Mouse (Mus musculus): ENCODE data around the gene Zbed3. TPM values are rescaled to one million over a fixed set of nuclear protein-coding genes. Genes with fewer than 3 reads are reported as not detected.
"Not testable (repeated sequence)": the region's sequence is repeated elsewhere in the genome, so short reads cannot be mapped to it uniquely, and the experiment has no call there.

Gene Zbed3
- total RNA-seq, 2 experiments from 2014 or later: 21.4 to 29.3 TPM

GRCm38 (mm10) chr13:95330507-95330906 lies 7.1 kb downstream of the Zbed3 start:
- DNase-seq (ENCODE audit: low spot score in 2 of 2): no peak

- DNase-seq (ENCODE audit: low spot score in 2 of 2): no peak
Observed at GRCm38 (mm10) chr13:95332086-95332899, 8.9 kb downstream of the Zbed3 start.

GRCm38 (mm10) chr13:95336122-95336677 lies 12.8 kb downstream of the Zbed3 start:
- no peak for DNase-seq (ENCODE audit: low spot score in 2 of 2)

GRCm38 (mm10) chr13:95343470-95343869 lies 20.1 kb downstream of the Zbed3 start:
- DNase-seq (ENCODE audit: low spot score in 2 of 2): no peak

- no peak for DNase-seq (ENCODE audit: low spot score in 2 of 2)
Observed at GRCm38 (mm10) chr13:95345869-95346268, 22.5 kb downstream of the Zbed3 start.

GRCm38 (mm10) chr13:95347018-95347696 lies 23.7 kb downstream of the Zbed3 start:
- peak; percentile 72 to 76 for DNase-seq (ENCODE audit: low spot score in 2 of 2)

- no peak for DNase-seq (ENCODE audit: low spot score in 2 of 2)
Observed at GRCm38 (mm10) chr13:95348476-95348875, 25.1 kb downstream of the Zbed3 start.

- no peak for DNase-seq (ENCODE audit: low spot score in 2 of 2)
Observed at GRCm38 (mm10) chr13:95358223-95358622, 34.8 kb downstream of the Zbed3 start.

- DNase-seq (ENCODE audit: low spot score in 2 of 2): no peak
Observed at GRCm38 (mm10) chr13:95363440-95363839, 40.0 kb downstream of the Zbed3 start.

GRCm38 (mm10) chr13:95366356-95366755 lies 42.9 kb downstream of the Zbed3 start:
- no peak for DNase-seq (ENCODE audit: low spot score in 2 of 2)

- peak; percentile 88 to 89 for DNase-seq (ENCODE audit: low spot score in 2 of 2)
Observed at GRCm38 (mm10) chr13:95374701-95375553, 51.5 kb downstream of the Zbed3 start, which contains the start of gene Aggf1. Gene Aggf1 (minus strand): TSS chr13:95375352.

GRCm38 (mm10) chr13:95375554-95375914 lies 52.1 kb downstream of the Zbed3 start:
- DNase-seq (ENCODE audit: low spot score in 2 of 2): no peak

- not testable (repeated sequence) for DNase-seq (ENCODE audit: low spot score in 2 of 2)
Observed at GRCm38 (mm10) chr13:95376689-95377289, 53.4 kb downstream of the Zbed3 start.

GRCm38 (mm10) chr13:95378696-95379095 lies 55.3 kb downstream of the Zbed3 start:
- DNase-seq (ENCODE audit: low spot score in 2 of 2): no peak

GRCm38 (mm10) chr13:95382418-95382817 lies 59.0 kb downstream of the Zbed3 start:
- DNase-seq (ENCODE audit: low spot score in 2 of 2): no peak

Other genes with a start within 250 kb of the Zbed3 start
- gene Pde8b, start 73.3 kb upstream of the Zbed3 start, total RNA-seq (2021): 100 to 1,000 TPM in 1 of 2 experiments, 10 to 100 TPM in 1; 46.0 to 152 TPM
- 10 to 100 TPM; 33.3 to 40.1 TPM for gene Aggf1, start 51.7 kb downstream of the Zbed3 start, total RNA-seq (2021)
- under 1 TPM in 1 of 2 experiments, not detected in 1; 0.29 TPM for gene Crhbp, start 121.3 kb downstream of the Zbed3 start, total RNA-seq (2021)
- not detected for gene S100z, start 155.1 kb downstream of the Zbed3 start, total RNA-seq (2021)
- under 1 TPM; 0.10 to 0.45 TPM for gene F2rl1, start 201.6 kb downstream of the Zbed3 start, total RNA-seq (2021)

Measured in adrenal gland, adult 18-20 months (tissue).